Mouse (Mus musculus) cerebellum, adult 11 months (tissue): Measurements from ENCODE around the gene Olfr134.
"Not testable (repeated sequence)": the region's sequence is repeated elsewhere in the genome, so short reads cannot be mapped to it uniquely, and the experiment has no call there.

Experiments
- DNase-seq: peaks from one replicate; pipeline ENCODE4 v3.0.0; 2022

Olfr134 gene

DNA sequence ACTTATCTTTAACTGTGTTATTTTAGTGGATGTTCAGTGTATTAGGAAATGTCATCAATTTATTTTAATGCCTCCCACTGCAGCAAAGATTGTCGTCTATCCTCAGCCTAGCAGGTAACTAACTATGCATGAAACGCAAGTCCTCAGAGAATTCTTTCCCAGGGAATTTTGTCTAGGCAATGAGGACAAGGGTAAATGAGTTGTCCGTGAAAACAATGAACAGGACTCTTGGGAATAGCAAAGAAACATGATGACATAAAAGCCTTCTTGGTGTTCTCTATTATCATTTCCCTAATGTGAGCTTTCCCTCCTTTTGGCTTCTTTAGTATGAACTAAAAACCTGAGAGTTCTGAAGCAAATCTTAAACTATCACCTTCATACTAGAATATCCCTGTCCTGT is at the start of gene Olfr134:
TSS of gene Olfr134 (plus strand) at position 301 of the 400 bp plus-strand sequence.
- no peak for DNase-seq

DNA sequence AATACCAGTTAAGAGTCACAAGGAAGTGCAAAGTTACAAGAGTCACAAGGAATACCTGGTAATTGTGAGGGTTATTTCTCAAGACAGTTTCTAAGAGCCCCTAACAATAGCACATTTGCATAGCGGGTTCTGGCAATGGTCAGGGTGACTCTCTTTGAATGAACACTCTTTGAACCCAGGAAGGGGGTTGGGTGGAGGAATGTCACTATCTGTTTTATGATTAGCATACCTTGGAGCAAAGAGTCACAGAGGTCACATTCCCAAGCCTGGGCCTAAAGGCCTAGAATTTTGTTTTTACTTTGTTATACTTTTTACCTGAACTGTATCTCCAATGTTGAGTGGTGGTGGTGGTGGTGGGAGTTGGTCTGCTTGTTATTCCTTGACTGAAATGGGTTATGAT is 47.0 kb upstream of the Olfr134 start:
- not testable (repeated sequence) for DNase-seq

DNA sequence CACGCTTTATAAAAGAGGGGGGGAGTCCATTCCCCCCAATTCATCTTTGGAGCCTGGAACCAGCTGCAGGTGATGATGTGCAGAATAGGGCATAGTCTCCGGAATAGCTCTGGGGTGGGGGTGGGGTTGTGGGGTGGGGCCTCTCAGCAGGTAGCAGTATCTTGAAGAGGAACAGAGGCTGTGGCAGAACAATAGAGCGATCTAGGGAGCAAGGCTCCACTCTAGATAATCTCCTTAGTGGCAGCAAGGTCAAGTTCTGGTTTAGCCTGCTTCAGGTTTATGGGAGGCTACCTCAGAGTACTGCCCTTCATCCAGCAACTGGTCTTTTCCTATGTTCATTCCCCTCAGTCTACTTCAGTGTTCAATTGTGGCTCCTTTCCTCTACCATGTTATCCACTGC is 45.8 kb upstream of the Olfr134 start:
- not testable (repeated sequence) for DNase-seq

DNA sequence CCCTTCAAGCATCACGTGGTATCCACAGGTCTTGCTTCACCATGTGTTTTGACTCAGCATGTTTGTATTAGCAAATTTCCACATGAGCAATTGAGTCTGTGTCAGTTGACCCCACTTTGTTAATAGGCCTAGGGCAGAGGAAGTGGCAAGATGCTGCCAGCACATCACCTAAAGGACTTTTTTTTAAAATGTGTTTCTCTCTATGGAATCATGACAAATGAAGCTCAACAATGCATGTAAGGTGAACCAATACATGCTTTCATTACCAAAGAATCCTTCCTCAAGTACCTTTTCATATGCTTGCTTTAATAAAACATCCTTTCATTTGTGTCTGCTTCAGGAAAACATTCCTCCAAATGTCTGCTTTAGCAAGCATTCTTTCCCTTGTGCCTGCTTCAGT is 36.8 kb upstream of the Olfr134 start, which contains the start of gene Olfr132:
TSS of gene Olfr132 (minus strand) at position 101 of the 400 bp plus-strand sequence.
- DNase-seq = no peak

DNA sequence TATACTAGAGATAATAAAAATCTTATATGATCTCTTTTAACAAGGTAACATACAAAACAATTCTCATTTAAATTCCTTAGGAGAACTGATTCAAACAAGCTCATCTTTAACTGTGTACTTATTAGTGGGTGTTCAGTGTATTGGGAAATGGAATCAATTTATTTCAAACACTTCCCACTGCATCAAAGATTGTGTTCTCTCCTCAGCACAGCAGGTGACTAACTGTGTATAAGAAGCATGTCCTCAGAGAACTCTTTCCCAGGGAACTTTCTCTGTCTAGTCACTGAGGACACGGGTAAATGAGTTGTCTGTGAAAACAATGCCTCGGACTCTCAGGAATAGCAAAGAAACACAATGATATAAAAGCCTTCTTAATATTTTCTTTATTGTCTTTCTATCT is 26.2 kb upstream of the Olfr134 start, which contains the start of gene Olfr133:
TSS of gene Olfr133 (plus strand) at position 301 of the 400 bp plus-strand sequence.
- no peak for DNase-seq

DNA sequence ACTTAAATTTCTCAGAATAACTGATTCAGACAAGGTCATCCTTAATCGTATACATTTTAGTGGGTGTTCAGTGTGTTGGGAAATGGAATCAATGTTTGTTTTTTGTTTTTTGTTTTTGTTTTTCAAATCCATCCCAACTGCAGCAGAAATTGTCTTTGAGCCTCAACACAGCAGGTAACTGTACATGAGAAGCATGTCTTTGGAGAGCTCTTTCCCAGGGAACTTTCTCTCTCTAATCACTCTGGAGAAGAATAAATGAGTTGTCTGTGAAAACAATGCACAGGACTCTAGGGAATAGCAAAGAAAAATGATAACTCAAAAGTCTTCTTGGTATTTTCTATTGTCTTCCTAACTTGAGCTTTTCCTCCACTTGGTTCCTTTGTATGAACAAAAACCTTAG is 32.8 kb downstream of the Olfr134 start, which contains the start of gene Olfr135:
TSS of gene Olfr135 (plus strand) at position 301 of the 400 bp plus-strand sequence.
- no peak for DNase-seq
